Mouse (Mus musculus) limb, embryonic 13.5 days (tissue): Measurements from ENCODE around the gene T2. TPM values are rescaled to one million over a fixed set of nuclear protein-coding genes. Genes with fewer than 3 reads are reported as not detected.
A peak's percentile ranks its signal among the peaks of the same experiment; 100 is the strongest.

Source experiments
- ATAC-seq: fragments of 200-750 bp; cut with Nextera tagmentation; 2 replicates; pipeline ENCODE4 v1.8.0; 2017; ENCODE audit warnings: low read depth, moderate number of reproducible peaks, moderate TSS enrichment; ENCODE audit not compliant: low FRiP score
- H3K27ac ChIP-seq: fragments of 300-500 bp; sonication (generic); 2 replicates; pipeline ENCODE4 v1.5.1; 2015; ENCODE audit warnings: inconsistent platforms, mild to moderate bottlenecking, moderate library complexity
- H3K27me3 ChIP-seq: fragments of 300-500 bp; sonication (generic); 2 replicates; pipeline ENCODE4 v1.6.1; 2015; ENCODE audit warnings: mild to moderate bottlenecking, inconsistent platforms
- H3K36me3 ChIP-seq: fragments of 300-500 bp; sonication (generic); 2 replicates; pipeline ENCODE4 v1.6.1; 2015; ENCODE audit warnings: inconsistent platforms, mild to moderate bottlenecking, moderate library complexity
- H3K4me1 ChIP-seq: fragments of 300-500 bp; sonication (generic); 2 replicates; pipeline ENCODE4 v1.6.1; 2015; ENCODE audit warnings: inconsistent platforms
- H3K4me2 ChIP-seq: fragments of 300-500 bp; sonication (generic); replicated peaks from 2 replicates; pipeline ENCODE4 v1.6.1; 2015; ENCODE audit warnings: inconsistent platforms, mild to moderate bottlenecking, moderate library complexity
- H3K4me3 ChIP-seq: fragments of 300-500 bp; sonication (generic); 2 replicates; pipeline ENCODE4 v1.5.1; 2015; ENCODE audit warnings: moderate library complexity, mild to moderate bottlenecking, inconsistent platforms
- H3K9ac ChIP-seq: fragments of 300-500 bp; sonication (generic); 2 replicates; pipeline ENCODE4 v1.6.1; 2015; ENCODE audit warnings: mild to moderate bottlenecking, inconsistent platforms
- H3K9me3 ChIP-seq: fragments of 300-500 bp; sonication (generic); 2 replicates; pipeline ENCODE4 v1.6.1; 2016; ENCODE audit warnings: inconsistent platforms
- WGBS: fragments of 180-500 bp; shearing (Covaris S2); methylation state at CpG from one replicate; pipeline ENCODE4 v1.1.7; 2015; 5-methylcytosine and 5-hydroxymethylcytosine counted together
- polyA plus RNA-seq: library from polyadenylated mRNA; unstranded; fragments of >200 nt; fragmentation: Nextera tagmentation; extraction: Ambion mirVana; gene quantifications from 2 replicates; pipeline ENCODE4 v1.2.1, GENCODE M21; 2015

The T2 gene
- polyA plus RNA-seq, 1 experiment from 2014 or later: 1.3 TPM

DNA sequence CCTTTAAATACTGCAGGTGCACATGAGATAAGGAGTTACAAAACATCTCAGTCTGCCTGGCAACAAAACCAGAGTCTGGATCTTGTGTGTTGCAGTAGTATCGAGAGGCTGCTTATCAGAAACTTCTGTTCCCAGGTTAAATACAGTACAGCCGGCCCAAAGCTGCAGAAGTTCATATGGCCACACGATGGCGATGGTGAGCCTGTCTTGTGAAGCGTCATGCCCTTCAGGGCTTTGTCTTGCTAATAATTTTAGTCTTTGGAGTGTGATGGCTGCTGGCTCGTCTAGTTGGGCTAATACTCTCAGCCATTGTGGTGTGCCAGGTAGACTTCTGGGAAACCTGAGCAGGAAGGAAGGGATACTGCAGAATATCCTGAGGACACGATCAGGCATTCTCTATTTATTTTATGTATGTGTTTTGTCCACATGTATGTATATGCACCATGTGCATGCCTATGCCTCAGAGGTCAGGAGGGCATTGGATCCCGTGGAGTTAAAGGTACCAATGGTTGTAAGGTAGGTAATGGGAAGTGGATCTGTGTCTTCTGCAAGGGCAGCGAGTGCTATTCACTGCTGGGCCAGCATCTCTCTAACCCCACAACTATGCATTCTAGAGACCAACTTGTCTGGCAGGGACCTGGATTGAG lies 107.8 kb downstream of the T2 start:
- Histone ChIP-seq H3K27me3 (peaks cover 47% of the 10 kb centered on the region), H3K4me2 (no peak overlapping the region), H3K4me1 (no peaks in the 10 kb centered on the region), H3K36me3 (no peaks in the 10 kb centered on the region), H3K4me3 (no peak overlapping the region), H3K27ac (no peak overlapping the region), H3K9ac (no peak overlapping the region), H3K9me3 (no peaks in the 10 kb centered on the region)
- no peak for ATAC-seq
- 23% methylated on average over 9 of the region's 9 CpGs for WGBS

DNA sequence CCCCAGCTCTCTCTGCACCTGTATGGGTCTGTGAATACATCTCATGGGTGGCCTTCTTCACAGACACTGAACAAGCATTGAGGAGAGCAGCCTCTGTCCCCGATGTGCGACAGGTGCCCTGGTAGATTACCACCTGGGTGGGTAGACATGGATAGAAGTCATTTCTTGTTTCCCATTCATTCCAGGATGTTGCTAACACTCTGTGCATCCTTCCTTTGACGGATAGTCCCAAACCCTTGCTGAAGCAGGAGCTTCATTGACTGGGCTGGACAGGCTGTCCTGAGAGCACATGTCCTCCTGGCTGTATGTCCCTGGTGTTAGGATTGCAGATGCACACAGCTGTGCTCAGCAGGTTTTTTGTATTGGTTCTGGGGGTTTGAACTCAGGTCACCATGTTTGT lies 112.0 kb downstream of the T2 start:
- WGBS: 83% methylated on average over 3 of the region's 3 CpGs
- Histone ChIP-seq H3K36me3 (no peaks in the 10 kb centered on the region), H3K4me1 (no peaks in the 10 kb centered on the region), H3K9me3 (no peaks in the 10 kb centered on the region), H3K4me2 (no peak overlapping the region), H3K27me3 (peaks cover 64% of the 10 kb centered on the region), H3K27ac (no peak overlapping the region), H3K4me3 (no peak overlapping the region), H3K9ac (no peak overlapping the region)
- ATAC-seq: no peak

DNA sequence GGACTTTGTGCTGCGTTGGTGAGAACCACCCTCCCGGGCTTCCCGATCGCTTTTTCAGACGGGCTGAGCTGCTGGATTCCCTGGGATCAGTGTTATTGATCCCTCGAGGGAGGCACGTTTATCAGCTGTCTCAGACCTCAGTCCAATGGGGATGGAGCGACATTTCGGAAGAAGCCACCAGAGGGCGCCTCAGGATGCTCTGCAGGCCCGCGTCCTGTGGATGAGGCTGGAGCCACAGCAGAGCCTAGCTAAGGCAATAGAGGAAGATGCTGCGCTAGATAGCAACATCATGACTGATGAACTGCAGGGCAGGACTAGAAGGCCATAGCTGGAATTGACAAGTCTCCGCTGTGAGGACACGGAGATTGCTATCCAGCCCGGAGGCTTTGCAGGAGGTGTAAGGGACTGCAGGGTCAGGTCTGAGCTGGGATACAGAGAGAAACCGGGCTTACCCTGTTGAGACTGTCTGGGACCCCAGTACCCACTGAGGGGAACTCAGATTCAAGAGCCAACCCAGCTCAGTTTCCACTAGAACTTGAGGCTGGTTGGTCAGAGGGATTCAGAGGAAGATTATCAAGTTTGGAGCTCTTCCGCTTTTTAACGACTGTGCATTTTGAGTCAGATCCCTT lies 113.0 kb downstream of the T2 start:
- peaks cover 72% of the 10 kb centered on the region for H3K27me3 ChIP-seq
- no peak overlapping the region for H3K4me3 ChIP-seq
- no peaks in the 10 kb centered on the region for H3K36me3 ChIP-seq
- H3K4me2 ChIP-seq: no peak overlapping the region
- H3K27ac ChIP-seq: no peak overlapping the region
- WGBS: 14% methylated on average over 19 of the region's 19 CpGs
- H3K9ac ChIP-seq: no peak overlapping the region
- peak; percentile 28; the same call in 1 of the 2 replicates for ATAC-seq
- no peaks in the 10 kb centered on the region for H3K4me1 ChIP-seq
- no peaks in the 10 kb centered on the region for H3K9me3 ChIP-seq

Other genes starting within 250 kb of the T2 start
- 0.08 and 0.22 TPM in 2 replicates for gene Gm49673, start 208.2 kb upstream of the T2 start, polyA plus RNA-seq
- 24.4 and 24.9 TPM in 2 replicates for gene Rnaset2a, start 207.9 kb upstream of the T2 start, polyA plus RNA-seq
- 35.7 and 37.8 TPM in 2 replicates for gene Fgfr1op, start 190.5 kb upstream of the T2 start, polyA plus RNA-seq
- 0.15 TPM in 1 of 2 replicates, not detected in the other for gene Ccr6, start 119.9 kb upstream of the T2 start, polyA plus RNA-seq
- 145 and 158 TPM in 2 replicates for gene Mpc1, start 73.1 kb upstream of the T2 start, polyA plus RNA-seq
- 60.9 and 66.4 TPM in 2 replicates for gene Sft2d1, start 44.9 kb upstream of the T2 start, polyA plus RNA-seq
- 0.38 and 0.50 TPM in 2 replicates for gene Prr18, start 18.5 kb upstream of the T2 start, polyA plus RNA-seq
- gene T, start 78.4 kb downstream of the T2 start, polyA plus RNA-seq: 0.61 and 0.97 TPM in 2 replicates
- 2.4 TPM in 2 replicates for gene Pde10a, start 169.4 kb downstream of the T2 start, polyA plus RNA-seq
- gene Gm17087, start 211.0 kb downstream of the T2 start, polyA plus RNA-seq: not detected in 2 replicates